Comparison of ENCODE assay signal across 8 mouse cellular contexts in genomic region chr6:135445070-135445469, GRCm38 (mm10).
DNase-seq lines count a peak whose midpoint lies in the region; ATAC-seq and TF ChIP-seq lines count a peak whose summit lies in the region.

No protein-coding gene starts in this region.

- H3K4me2 ChIP-seq in lung, embryonic 15.5 days, result peak overlapping the region; percentile 36
- H3K4me2 ChIP-seq in neural tube, embryonic 15.5 days, result peak overlapping the region; percentile 38

- H3K27ac ChIP-seq in cerebellum, adult 2 months (ENCODE audit: insufficient read depth, low read length), result no peak overlapping the region
- H3K27ac ChIP-seq in lung, embryonic 15.5 days, result no peak overlapping the region; the same call in 1 of the 2 replicates
- peak overlapping the region; percentile 78 for H3K27ac ChIP-seq in neural tube, embryonic 15.5 days (replicated peaks)

- no peaks in the 10 kb centered on the region for H3K9me3 ChIP-seq in lung, embryonic 15.5 days
- no peaks in the 10 kb centered on the region for H3K9me3 ChIP-seq in neural tube, embryonic 15.5 days (replicated peaks)

- H3K4me3 ChIP-seq in cerebellum, adult 2 months (replicated peaks; ENCODE audit: insufficient read depth, low read depth, low read length), result peak overlapping the region; percentile 45
- no peak overlapping the region for H3K4me3 ChIP-seq in lung, embryonic 15.5 days
- no peak overlapping the region for H3K4me3 ChIP-seq in neural tube, embryonic 15.5 days (replicated peaks)

- no peaks in the 10 kb centered on the region for H3K27me3 ChIP-seq in cerebellum, adult 2 months (ENCODE audit: control insufficient read depth, insufficient read depth, low read length)
- no peaks in the 10 kb centered on the region for H3K27me3 ChIP-seq in lung, embryonic 15.5 days
- 0 out of 2 replicates have a peak, but pooled peaks cover 2% of the 10 kb centered on the region for H3K27me3 ChIP-seq in neural tube, embryonic 15.5 days (replicated peaks)

- ATAC-seq in lung, embryonic 15.5 days (ENCODE audit: borderline replicate concordance, extremely low read depth, low FRiP score, low TSS enrichment), result peak; percentile 17; the same call in 1 of the 2 replicates
- no peak; the same call in 1 of the 2 replicates for ATAC-seq in neural tube, embryonic 15.5 days (ENCODE audit: low FRiP score)

- no peak overlapping the region for H3K9ac ChIP-seq in lung, embryonic 15.5 days
- H3K9ac ChIP-seq in neural tube, embryonic 15.5 days (replicated peaks), result peak overlapping the region; percentile 38; the same call in 1 of the 2 replicates

- DNase-seq in cerebellum, adult 2 months, result no peak
- DNase-seq in cerebellum, adult 11 months, result no peak
- DNase-seq in lung, postnatal 10 days, result no peak
- peak; percentile 14 for DNase-seq in kidney, postnatal 10 days
- no peak for DNase-seq in cerebellum, adult 9-11 months
- DNase-seq in cerebellum, adult 8-10 months, result no peak

- 13% methylated on average over 8 of the region's 8 CpGs for WGBS in cerebellum, adult 2 months
- 30% methylated on average over 8 of the region's 8 CpGs for WGBS in lung, embryonic 15.5 days
- 25% methylated on average over 8 of the region's 8 CpGs for WGBS in neural tube, embryonic 15.5 days

- H3K4me1 ChIP-seq in cerebellum, adult 2 months (ENCODE audit: control insufficient read depth, insufficient read depth, low read length), result no peaks in the 10 kb centered on the region; the same call in 1 of the 2 replicates
- peaks cover 7% of the 10 kb centered on the region; the same call in 1 of the 2 replicates for H3K4me1 ChIP-seq in lung, embryonic 15.5 days
- peaks cover 22% of the 10 kb centered on the region for H3K4me1 ChIP-seq in neural tube, embryonic 15.5 days

- TF ChIP-seq CTCF in cerebellum, adult 2 months (IDR thresholded peaks at IDR 0.05; ENCODE audit: borderline replicate concordance, insufficient read depth, low read depth, low read length), result no peak

- no peak for TF ChIP-seq POLR2A in cerebellum, adult 2 months (IDR thresholded peaks at IDR 0.05; ENCODE audit: borderline replicate concordance, insufficient read depth, low read length)

- H3K36me3 ChIP-seq in lung, embryonic 15.5 days, result no peaks in the 10 kb centered on the region
- no peaks in the 10 kb centered on the region for H3K36me3 ChIP-seq in neural tube, embryonic 15.5 days
